Mouse (Mus musculus) intestine, embryonic 14.5 days (tissue): ENCODE measurements around the gene Gm20662. TPM values are rescaled to one million over a fixed set of nuclear protein-coding genes. Genes with fewer than 3 reads are reported as not detected.

Experiments used
- ATAC-seq: fragments of 200-750 bp; cut with Nextera tagmentation; replicated peaks from 2 replicates; pipeline ENCODE4 v1.8.0; 2017; ENCODE audit warnings: low read depth, moderate number of reproducible peaks, moderate TSS enrichment, moderate library complexity; ENCODE audit not compliant: low FRiP score, low TSS enrichment
- DNase-seq: peaks from one replicate; pipeline ENCODE4 v3.0.0-alpha.2; 2018; ENCODE audit warnings: low spot score
- H3K27ac ChIP-seq: fragments of 300-500 bp; sonication (generic); 2 replicates; pipeline ENCODE4 v1.5.1; 2014; ENCODE audit warnings: low read depth, mild to moderate bottlenecking, control low read depth
- H3K27me3 ChIP-seq: fragments of 300-500 bp; sonication (generic); replicated peaks from 2 replicates; pipeline ENCODE4 v1.6.1; 2014; ENCODE audit warnings: low read length, control low read depth; ENCODE audit not compliant: control insufficient read depth, insufficient read depth
- H3K36me3 ChIP-seq: fragments of 300-500 bp; sonication (generic); 2 replicates; pipeline ENCODE4 v1.6.1; 2014; ENCODE audit warnings: low read length, control low read depth; ENCODE audit not compliant: control insufficient read depth, insufficient read depth
- H3K4me1 ChIP-seq: fragments of 300-500 bp; sonication (generic); replicated peaks from 2 replicates; pipeline ENCODE4 v1.6.1; 2014; ENCODE audit warnings: low read length, control low read depth, mixed read lengths; ENCODE audit not compliant: control insufficient read depth, insufficient read depth
- H3K4me2 ChIP-seq: fragments of 300-500 bp; sonication (generic); 2 replicates; pipeline ENCODE4 v1.6.1; 2014; ENCODE audit warnings: low read length
- H3K4me3 ChIP-seq: fragments of 300-500 bp; sonication (generic); 2 replicates; pipeline ENCODE4 v1.5.1; 2014; ENCODE audit warnings: low read depth, low read length, control low read depth, mixed read lengths
- H3K9ac ChIP-seq: fragments of 300-500 bp; sonication (generic); 2 replicates; pipeline ENCODE4 v1.6.1; 2014; ENCODE audit warnings: mild to moderate bottlenecking, low read length
- H3K9me3 ChIP-seq: fragments of 300-500 bp; sonication (generic); 2 replicates; pipeline ENCODE4 v1.6.1; 2016; ENCODE audit warnings: low read length, control low read depth; ENCODE audit not compliant: control insufficient read depth
- WGBS: fragments of 180-500 bp; shearing (Covaris S2); extraction: QIAGEN DNeasy Blood & Tissue Kit; methylation state at CpG from one replicate; pipeline ENCODE4 v1.1.7; 2014; 5-methylcytosine and 5-hydroxymethylcytosine counted together
- microRNA-seq: library from miRNA; unstranded; fragments of <30 nt; microRNA quantifications from one replicate; pipeline ENCODE4, GENCODE M21; 2016
- polyA plus RNA-seq: library from polyadenylated mRNA; unstranded; fragments of >200 nt; fragmentation: Nextera tagmentation; extraction: Ambion mirVana; gene quantifications from 2 replicates; pipeline ENCODE4 v1.2.1, GENCODE M21; 2014

The Gm20662 gene
- polyA plus RNA-seq, 1 experiment from 2014 or later, result 0.42 TPM

DNA sequence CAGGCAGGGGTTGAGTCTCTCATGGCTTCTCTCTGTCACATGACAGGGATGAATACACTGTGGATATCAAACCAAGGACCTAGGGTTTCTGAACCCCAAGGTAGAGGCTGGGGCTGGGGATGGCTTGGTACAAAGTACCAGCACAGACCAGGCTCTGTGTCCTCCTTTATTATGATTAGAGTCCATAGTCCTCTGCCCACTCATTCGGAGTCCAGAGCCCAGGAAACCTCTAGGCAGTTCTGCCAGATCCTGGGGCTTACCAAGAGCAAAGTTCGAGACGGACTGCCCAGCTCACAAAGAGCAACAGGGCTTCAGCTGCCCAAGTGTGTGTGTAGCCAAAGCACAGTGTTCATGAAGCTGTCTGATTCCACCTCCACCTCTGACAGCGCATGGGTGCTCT lies 89.1 kb downstream of the Gm20662 start:
- H3K27ac ChIP-seq, result no peak overlapping the region
- H3K9ac ChIP-seq, result no peak overlapping the region
- H3K4me3 ChIP-seq, result no peak overlapping the region
- no peaks in the 10 kb centered on the region for H3K9me3 ChIP-seq
- DNase-seq (no peak), ATAC-seq (no peak)
- no peak overlapping the region for H3K4me2 ChIP-seq
- WGBS, result 97% methylated on average over 4 of the region's 4 CpGs
- H3K36me3 ChIP-seq, result peaks cover 58% of the 10 kb centered on the region
- no peaks in the 10 kb centered on the region for H3K4me1 ChIP-seq
- H3K27me3 ChIP-seq, result peaks cover 37% of the 10 kb centered on the region

DNA sequence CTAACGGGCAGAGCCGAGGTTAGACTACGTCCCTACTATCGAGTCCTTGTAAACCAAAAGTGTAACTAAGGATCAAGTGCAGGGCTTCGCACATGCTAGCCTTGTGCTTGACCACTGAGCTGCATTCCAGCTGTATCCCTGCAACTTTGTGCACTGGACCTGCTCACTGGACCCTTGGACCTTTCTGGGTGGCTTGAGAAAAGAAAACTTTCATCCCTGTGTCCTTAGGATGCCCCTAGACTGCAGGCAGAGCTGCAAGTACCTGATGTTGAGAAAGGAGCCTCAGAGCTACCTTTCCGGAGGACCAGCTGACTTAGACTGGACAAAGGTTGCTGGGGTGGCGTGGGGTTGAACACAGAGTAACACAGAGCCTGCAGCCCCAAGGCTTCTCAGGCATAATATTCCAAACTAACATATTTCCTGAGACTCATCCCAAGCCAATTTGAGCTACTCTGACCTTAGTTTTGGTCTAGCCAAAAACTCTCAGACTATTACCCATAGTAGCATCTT lies 94.5 kb downstream of the Gm20662 start:
- no peaks in the 10 kb centered on the region for H3K27me3 ChIP-seq
- DNase-seq (no peak), ATAC-seq (no peak)
- peaks cover 6% of the 10 kb centered on the region; the same call in 1 of the 2 replicates for H3K4me1 ChIP-seq
- WGBS, result 91% methylated on average over 7 of the region's 7 CpGs
- no peak overlapping the region for H3K4me2 ChIP-seq
- no peak overlapping the region for H3K27ac ChIP-seq
- no peaks in the 10 kb centered on the region for H3K9me3 ChIP-seq
- peaks cover 67% of the 10 kb centered on the region for H3K36me3 ChIP-seq
- no peak overlapping the region for H3K9ac ChIP-seq
- no peak overlapping the region for H3K4me3 ChIP-seq

GRCm38 (mm10) chr9:108093586-108093985 lies 97.4 kb downstream of the Gm20662 start:
- no peak overlapping the region for H3K27ac ChIP-seq
- no peaks in the 10 kb centered on the region for H3K9me3 ChIP-seq

DNA sequence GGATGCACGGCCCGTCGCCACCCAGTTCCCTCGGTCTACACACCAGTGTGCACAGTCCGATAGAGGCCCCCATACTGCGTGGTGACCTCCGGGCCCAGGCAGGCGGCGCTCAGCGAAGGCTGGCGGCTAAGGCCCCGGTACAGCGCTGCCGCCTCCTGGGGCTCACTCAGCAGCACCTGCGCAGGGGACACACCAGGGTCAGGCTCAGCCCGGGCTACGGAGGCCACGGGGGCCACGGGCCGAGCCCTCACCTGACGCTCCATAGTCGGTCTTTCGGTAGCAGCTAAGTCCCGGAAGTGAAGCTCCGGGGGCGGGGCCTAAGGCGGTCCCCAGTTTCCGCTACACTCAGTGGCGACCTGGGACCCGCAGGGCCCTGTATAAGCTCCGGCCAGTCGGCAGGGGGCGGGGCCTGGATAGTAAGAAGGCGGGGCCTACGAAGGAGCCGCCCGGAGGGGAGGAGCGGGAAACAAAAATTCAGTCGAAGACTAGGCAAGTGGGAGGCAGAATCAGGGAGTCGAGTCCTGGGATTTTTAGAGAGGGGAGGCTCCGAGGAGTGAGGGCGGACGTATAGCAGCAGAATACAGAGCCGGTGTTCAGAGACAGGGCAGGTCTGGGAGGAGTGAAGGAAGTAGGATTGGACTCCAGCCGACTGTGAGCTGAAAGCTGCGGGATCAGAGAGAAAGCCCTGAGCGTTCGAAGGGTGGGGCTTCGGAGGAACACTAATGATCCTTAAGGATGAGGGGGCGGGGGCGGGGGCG lies 98.2 kb downstream of the Gm20662 start, which contains the start of gene Apeh:
TSS of gene Apeh (minus strand) at position 423 of the 758 bp plus-strand sequence.
- H3K4me1 ChIP-seq, result peaks cover 17% of the 10 kb centered on the region; the same call in 1 of the 2 replicates
- peak within 1 kb of the TSS; percentile 47; the same call in 1 of the 2 replicates for H3K27ac ChIP-seq
- peak; percentile 98 for DNase-seq
- peak; percentile 95 for ATAC-seq
- WGBS, result under 1% methylated on average over 52 of the region's 52 CpGs
- H3K4me2 ChIP-seq, result peak within 1 kb of the TSS; percentile 99
- H3K27me3 ChIP-seq, result no peaks in the 10 kb centered on the region
- peaks cover 34% of the 10 kb centered on the region for H3K36me3 ChIP-seq
- no peaks in the 10 kb centered on the region for H3K9me3 ChIP-seq
- peak within 1 kb of the TSS; percentile 63 for H3K4me3 ChIP-seq
- peak within 1 kb of the TSS; percentile 56 for H3K9ac ChIP-seq

More at GRCm38 (mm10) chr9:108093586-108093985, 97.4 kb downstream of the Gm20662 start:
- DNase-seq (no peak), ATAC-seq (no peak)
- H3K27me3 ChIP-seq, result no peaks in the 10 kb centered on the region
- H3K4me1 ChIP-seq, result peaks cover 14% of the 10 kb centered on the region; the same call in 1 of the 2 replicates
- H3K4me3 ChIP-seq, result peak overlapping the region; percentile 63
- H3K9ac ChIP-seq, result peak overlapping the region; percentile 56
- H3K4me2 ChIP-seq, result peak overlapping the region; percentile 99
- WGBS, result 65% methylated on average over 10 of the region's 10 CpGs
- peaks cover 38% of the 10 kb centered on the region for H3K36me3 ChIP-seq

Small RNA genes within 50 kb of the gene (microRNA-seq; reads per million reads assigned to microRNA genes)
- not detected for gene Mir7088

Other genes with a start within 250 kb of the Gm20662 start
- gene Rbm5, start 225.4 kb upstream of the Gm20662 start, polyA plus RNA-seq, result 156 and 174 TPM in 2 replicates
- gene Rbm6, start 123.1 kb upstream of the Gm20662 start, polyA plus RNA-seq, result 64.2 and 74.5 TPM in 2 replicates
- gene Mon1a, start 108.2 kb upstream of the Gm20662 start, polyA plus RNA-seq, result 17.2 and 21.7 TPM in 2 replicates
- 3.9 and 4.1 TPM in 2 replicates for gene Mst1r, start 89.5 kb upstream of the Gm20662 start, polyA plus RNA-seq
- not detected in 2 replicates for gene Actl11, start 67.9 kb upstream of the Gm20662 start, polyA plus RNA-seq
- 1.7 and 1.9 TPM in 2 replicates for gene Camkv, start 60.7 kb upstream of the Gm20662 start, polyA plus RNA-seq
- gene Traip, start 46.2 kb upstream of the Gm20662 start, polyA plus RNA-seq, result 23.9 and 24.1 TPM in 2 replicates
- 48.0 and 51.1 TPM in 2 replicates for gene Uba7, start 20.8 kb upstream of the Gm20662 start, polyA plus RNA-seq
- 8.7 and 11.4 TPM in 2 replicates for gene Gm20661, start 13.3 kb upstream of the Gm20662 start, polyA plus RNA-seq
- 58.7 and 62.4 TPM in 2 replicates for gene Inka1, start 10.5 kb upstream of the Gm20662 start, polyA plus RNA-seq
- 15.7 and 27.3 TPM in 2 replicates for gene Cdhr4, start 3.9 kb upstream of the Gm20662 start, polyA plus RNA-seq
- gene Ip6k1, start 6.2 kb downstream of the Gm20662 start, polyA plus RNA-seq, result 24.6 and 25.8 TPM in 2 replicates
- 29.1 and 33.5 TPM in 2 replicates for gene Gmppb, start 52.9 kb downstream of the Gm20662 start, polyA plus RNA-seq
- 2.5 and 2.7 TPM in 2 replicates for gene Amigo3, start 56.8 kb downstream of the Gm20662 start, polyA plus RNA-seq
- gene Mst1, start 84.1 kb downstream of the Gm20662 start, polyA plus RNA-seq, result 0.17 and 0.78 TPM in 2 replicates
- 30.7 and 33.2 TPM in 2 replicates for gene Rnf123, start 87.0 kb downstream of the Gm20662 start, polyA plus RNA-seq
- gene Apeh, start 98.3 kb downstream of the Gm20662 start, polyA plus RNA-seq, result 57.7 and 61.1 TPM in 2 replicates
- gene Bsn, start 194.0 kb downstream of the Gm20662 start, polyA plus RNA-seq, result 4.1 and 4.6 TPM in 2 replicates